Mouse (Mus musculus) heart, adult 2 months (tissue): ENCODE data around the gene Samd7. TPM values are rescaled to one million over a fixed set of nuclear protein-coding genes. Genes with fewer than 3 reads are reported as not detected.

Source experiments
- DNase-seq, 2 experiments: peaks; one replicate each; pipeline ENCODE4 v3.0.0; 2021
- H3K27ac ChIP-seq: fragments of 200-600 bp; 2 replicates; pipeline ENCODE4 v1.8.1; 2022
- H3K27me3 ChIP-seq: fragments of 200-500 bp; 2 replicates; pipeline ENCODE4 v1.6.1; 2012; ENCODE audit warnings: mild to moderate bottlenecking, low read length, inconsistent platforms, mixed read lengths; ENCODE audit not compliant: control insufficient read depth, insufficient read depth
- H3K36me3 ChIP-seq: fragments of 200-500 bp; 2 replicates; pipeline ENCODE4 v1.6.1; 2012; ENCODE audit warnings: low read length, inconsistent platforms; ENCODE audit not compliant: control insufficient read depth, insufficient read depth
- H3K4me1 ChIP-seq: fragments of 200-500 bp; 2 replicates; pipeline ENCODE4 v1.6.1; 2011; ENCODE audit warnings: low read length; ENCODE audit not compliant: control insufficient read depth, insufficient read depth
- H3K4me3 ChIP-seq: fragments of 200-600 bp; 2 replicates; pipeline ENCODE4 v1.8.1; 2022
- H3K79me2 ChIP-seq: fragments of 200-500 bp; replicated peaks from 2 replicates; pipeline ENCODE4 v1.6.1; 2012; ENCODE audit warnings: mild to moderate bottlenecking, inconsistent platforms, low read length, moderate library complexity, mixed read lengths; ENCODE audit not compliant: control insufficient read depth, insufficient read depth
- H3K9ac ChIP-seq: fragments of 200-500 bp; 2 replicates; pipeline ENCODE4 v1.6.1; 2012; ENCODE audit warnings: low read depth, mild to moderate bottlenecking, control low read depth, inconsistent platforms, low read length, mixed read lengths
- CTCF ChIP-seq: fragments of 200-600 bp; IDR thresholded peaks from 2 replicates; pipeline ENCODE4 v1.8.1; 2022; ENCODE audit warnings: antibody characterized with exemption, mild to moderate bottlenecking, moderate library complexity
- EP300 ChIP-seq: fragments of 200-500 bp; IDR thresholded peaks from 2 replicates; pipeline ENCODE4 v1.6.1; 2011; ENCODE audit warnings: low read depth, low read length, control low read depth; ENCODE audit not compliant: insufficient read depth
- POLR2A ChIP-seq: fragments of 200-500 bp; IDR thresholded peaks from 2 replicates; pipeline ENCODE4 v1.6.1; 2011; ENCODE audit warnings: mild to moderate bottlenecking, low read depth, low read length, control low read depth; ENCODE audit not compliant: insufficient read depth
- WGBS: fragments of 180-500 bp; shearing (Covaris S2); methylation state at CpG from one replicate; pipeline ENCODE4 v1.1.7; 2018; 5-methylcytosine and 5-hydroxymethylcytosine counted together
- intact Hi-C: fragments of 180-260 bp; cut with DNase I; formaldehyde crosslinking; loops from one replicate; pipeline ENCODE4 v1.15.1; 2025
- polyA plus RNA-seq: library from polyadenylated mRNA; depleted of rRNA; stranded (reverse); fragments of >200 nt; gene quantifications from 2 replicates; pipeline ENCODE4 v1.2.3, GENCODE M21; 2012
- total RNA-seq, 2 experiments: library from RNA; stranded (reverse); gene quantifications; 2 replicates each; pipeline ENCODE4 v1.2.3; 2021

Samd7 gene
- total and polyA plus RNA-seq, 3 experiments: not detected

DNA sequence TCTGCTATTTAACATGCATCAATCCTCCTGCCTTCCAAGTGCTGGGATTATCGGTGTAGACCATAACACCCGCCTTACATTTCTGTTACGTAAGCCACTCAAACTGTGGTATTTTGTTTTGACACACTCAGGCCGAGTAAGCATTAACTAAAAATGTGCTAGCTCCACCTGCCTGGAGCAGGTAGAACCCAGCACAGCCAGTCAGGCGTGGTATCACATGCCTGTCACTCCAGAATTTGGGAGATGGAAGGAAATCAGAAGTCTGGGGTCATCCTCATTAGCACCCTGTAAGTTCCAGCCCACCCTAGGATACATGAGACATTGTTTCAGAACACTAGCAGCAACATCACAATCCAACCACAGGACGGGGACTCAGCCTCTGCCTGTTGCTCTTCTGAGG, 35.9 kb upstream of the Samd7 start:
- no peaks in the 10 kb centered on the region for H3K36me3 ChIP-seq
- H3K4me3 ChIP-seq: no peak overlapping the region
- no peaks in the 10 kb centered on the region for H3K79me2 ChIP-seq
- no peak overlapping the region for H3K9ac ChIP-seq
- 78% methylated on average over 6 of the region's 6 CpGs for WGBS
- H3K27ac ChIP-seq: no peak overlapping the region
- no peak for DNase-seq
- H3K4me1 ChIP-seq: no peaks in the 10 kb centered on the region
- TF ChIP-seq EP300: no peak
- no peak for TF ChIP-seq CTCF
- TF ChIP-seq POLR2A: no peak
- H3K27me3 ChIP-seq: no peaks in the 10 kb centered on the region
- intact Hi-C loops: no loop called here

- H3K27ac ChIP-seq: no peak overlapping the region
- no peaks in the 10 kb centered on the region for H3K27me3 ChIP-seq
- WGBS: 89% methylated on average over 1 of the region's 1 CpGs
- no peaks in the 10 kb centered on the region for H3K79me2 ChIP-seq
- H3K4me1 ChIP-seq: no peaks in the 10 kb centered on the region
- TF ChIP-seq CTCF: no peak
- TF ChIP-seq POLR2A: no peak
- no peak for TF ChIP-seq EP300
- intact Hi-C loops: no loop called here
- H3K36me3 ChIP-seq: no peaks in the 10 kb centered on the region
- DNase-seq: no peak
- no peak overlapping the region for H3K9ac ChIP-seq
- H3K4me3 ChIP-seq: no peak overlapping the region
Measured at GRCm38 (mm10) chr3:30713334-30713733, 32.8 kb upstream of the Samd7 start.

- no peaks in the 10 kb centered on the region for H3K79me2 ChIP-seq
Measured at GRCm38 (mm10) chr3:30718649-30719048, 27.4 kb upstream of the Samd7 start.

DNA sequence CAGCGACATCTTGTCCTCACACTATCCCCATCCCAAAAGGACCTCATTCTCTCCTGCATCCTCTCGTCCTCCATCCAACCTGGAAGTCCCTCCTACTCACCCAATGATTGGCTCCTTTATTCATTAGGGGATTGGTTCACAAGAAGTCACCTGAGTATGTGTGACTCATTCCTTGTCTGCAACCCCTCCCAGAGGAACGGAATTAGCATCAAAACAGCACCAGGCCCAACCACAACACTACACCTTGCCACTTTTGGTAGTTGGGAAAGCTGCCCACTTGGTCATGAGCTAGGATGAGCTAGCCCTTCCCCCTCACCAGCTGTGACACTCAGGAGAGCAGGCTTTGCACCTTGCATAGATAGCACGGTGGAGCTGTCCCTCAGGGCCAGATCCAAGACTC, 24.1 kb upstream of the Samd7 start:
- TF ChIP-seq CTCF: no peak
- no peak for TF ChIP-seq EP300
- TF ChIP-seq POLR2A: no peak
- H3K9ac ChIP-seq: no peak overlapping the region
- H3K4me1 ChIP-seq: no peaks in the 10 kb centered on the region
- WGBS: 75% methylated on average over 4 of the region's 4 CpGs
- H3K4me3 ChIP-seq: no peak overlapping the region
- intact Hi-C loops: no loop called here
- no peaks in the 10 kb centered on the region for H3K79me2 ChIP-seq
- no peaks in the 10 kb centered on the region for H3K27me3 ChIP-seq
- H3K27ac ChIP-seq: no peak overlapping the region
- H3K36me3 ChIP-seq: no peaks in the 10 kb centered on the region
- no peak for DNase-seq

More at GRCm38 (mm10) chr3:30718649-30719048, 27.4 kb upstream of the Samd7 start:
- Histone ChIP-seq H3K36me3 (no peaks in the 10 kb centered on the region), H3K4me1 (no peaks in the 10 kb centered on the region), H3K27me3 (no peaks in the 10 kb centered on the region), H3K27ac (no peak overlapping the region), H3K4me3 (no peak overlapping the region), H3K9ac (no peak overlapping the region)
- TF ChIP-seq POLR2A (no peak), EP300 (no peak), CTCF (no peak)
- DNase-seq: no peak
- intact Hi-C loops: no loop called here
- 85% methylated on average over 3 of the region's 3 CpGs for WGBS

DNA sequence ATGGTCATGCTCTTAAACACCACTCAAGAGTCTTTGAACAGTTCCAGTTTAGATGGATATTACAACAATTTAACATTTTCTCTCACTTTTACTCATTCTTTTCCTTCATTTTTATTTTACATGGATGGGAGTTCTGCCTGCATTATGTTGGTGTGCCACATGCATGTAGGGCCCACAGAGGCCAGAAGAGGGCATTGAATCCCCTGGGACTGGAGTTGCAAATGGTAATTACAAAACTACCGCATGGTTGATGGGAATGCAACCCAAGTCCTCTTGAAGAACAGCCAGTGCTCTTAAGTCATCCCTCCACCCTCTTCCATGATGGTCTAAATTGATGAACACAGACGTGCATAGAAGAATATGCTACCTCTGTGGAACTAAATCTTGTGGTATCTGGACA, 23.6 kb upstream of the Samd7 start:
- intact Hi-C loops: no loop called here
- no peaks in the 10 kb centered on the region for H3K36me3 ChIP-seq
- H3K4me3 ChIP-seq: no peak overlapping the region
- H3K4me1 ChIP-seq: no peaks in the 10 kb centered on the region
- H3K79me2 ChIP-seq: no peaks in the 10 kb centered on the region
- no peak for DNase-seq
- H3K27ac ChIP-seq: no peak overlapping the region
- no peak overlapping the region for H3K9ac ChIP-seq
- WGBS: 79% methylated on average over 2 of the region's 2 CpGs
- TF ChIP-seq CTCF (no peak), EP300 (no peak)
- H3K27me3 ChIP-seq: no peaks in the 10 kb centered on the region

- DNase-seq: no peak
- no peaks in the 10 kb centered on the region for H3K79me2 ChIP-seq
- H3K27ac ChIP-seq: no peak overlapping the region
- no peak overlapping the region for H3K9ac ChIP-seq
- TF ChIP-seq POLR2A (no peak), CTCF (no peak), EP300 (no peak)
- no peak overlapping the region for H3K4me3 ChIP-seq
- no peaks in the 10 kb centered on the region for H3K4me1 ChIP-seq
- intact Hi-C loops: no loop called here
- no peaks in the 10 kb centered on the region for H3K36me3 ChIP-seq
- 25% methylated on average over 5 of the region's 5 CpGs for WGBS
- no peaks in the 10 kb centered on the region for H3K27me3 ChIP-seq
Measured at GRCm38 (mm10) chr3:30723179-30723578, 22.9 kb upstream of the Samd7 start.
